Mouse (Mus musculus): ENCODE data around the gene Glis1. TPM values are rescaled to one million over a fixed set of nuclear protein-coding genes. Genes with fewer than 3 reads are reported as not detected.

Glis1 gene
- total RNA-seq, 2 experiments from 2014 or later = 4.8 to 4.9 TPM

DNA sequence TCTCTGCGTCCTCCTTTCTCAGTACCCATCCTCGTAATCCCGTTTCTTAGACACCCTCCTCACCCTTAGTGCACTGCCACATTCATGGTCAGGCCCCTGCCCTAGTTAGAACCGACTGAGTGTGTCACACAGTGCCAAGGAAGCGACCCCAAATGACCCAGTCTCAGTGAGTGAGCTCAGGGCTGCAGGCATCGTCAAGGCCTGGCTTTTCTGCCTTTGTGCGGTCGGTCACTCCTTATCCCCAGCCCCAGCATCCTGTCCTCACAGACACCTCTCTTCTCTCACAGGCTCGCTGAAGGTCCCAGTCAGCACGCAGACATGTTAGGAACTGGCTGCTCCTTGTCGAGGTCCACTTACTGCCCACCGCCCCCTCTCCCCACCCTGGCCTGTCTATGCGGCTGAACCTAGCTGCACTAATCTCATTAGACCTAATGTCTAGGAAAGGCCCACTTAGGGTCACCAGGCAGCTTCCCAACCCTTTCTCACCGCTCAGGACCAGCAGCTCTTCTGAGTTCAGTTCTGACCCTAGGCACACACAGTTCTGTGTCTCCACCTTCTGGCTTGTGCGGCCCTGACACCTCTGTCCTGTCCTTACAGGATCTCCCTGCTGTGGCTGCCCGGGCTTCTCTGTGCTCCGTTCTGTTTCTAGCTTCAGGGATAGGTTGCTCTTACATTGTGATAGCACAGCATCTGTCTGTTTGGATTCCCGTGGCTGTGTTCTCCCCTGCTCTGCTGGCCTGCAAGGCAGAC is 18.1 kb downstream of the Glis1 start:
- no peak for DNase-seq (ENCODE audit: low spot score in 2 of 2)

DNA sequence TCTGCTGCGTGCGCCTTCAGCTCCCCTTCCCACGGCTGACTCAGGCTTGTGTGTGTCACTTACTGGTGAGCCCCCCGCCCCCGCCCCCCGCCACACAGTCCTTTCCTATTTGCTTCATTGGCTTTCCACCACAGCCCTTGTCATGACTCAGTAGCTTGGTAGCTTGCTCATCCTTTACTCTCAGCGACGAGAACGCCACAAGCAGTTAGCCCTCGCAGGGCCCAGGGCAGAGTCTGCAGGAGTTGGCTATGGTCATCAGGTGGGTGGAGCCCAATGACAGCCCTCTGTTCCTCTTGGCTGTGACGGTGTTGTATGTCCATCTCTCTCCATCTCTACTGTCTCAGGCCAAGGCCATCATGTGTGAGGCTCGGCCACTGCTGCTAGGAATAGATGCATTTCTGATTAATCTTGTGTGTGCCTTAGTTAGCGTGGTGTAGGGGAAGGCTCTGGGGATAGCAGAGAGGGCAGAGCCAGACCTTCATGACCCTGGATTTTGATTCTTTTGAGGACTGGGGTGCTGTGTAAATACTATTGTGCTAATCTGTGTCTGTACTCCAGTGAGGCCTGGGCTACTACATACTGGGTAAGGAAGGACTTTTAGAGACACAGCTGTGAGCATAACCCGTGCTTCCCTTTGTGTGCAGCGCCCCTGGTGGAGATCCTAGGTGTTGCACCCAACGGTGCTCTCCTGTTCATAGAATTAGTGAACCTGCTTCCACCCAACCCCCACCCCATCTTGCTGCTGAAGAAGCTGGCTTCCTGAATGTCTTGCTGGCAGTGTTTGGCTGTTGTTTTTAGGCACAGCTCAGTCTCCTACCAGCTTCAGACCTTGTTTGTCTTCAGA is 19.0 kb downstream of the Glis1 start:
- peak; percentile 72 to 86 for DNase-seq (ENCODE audit: low spot score in 2 of 2)

DNA sequence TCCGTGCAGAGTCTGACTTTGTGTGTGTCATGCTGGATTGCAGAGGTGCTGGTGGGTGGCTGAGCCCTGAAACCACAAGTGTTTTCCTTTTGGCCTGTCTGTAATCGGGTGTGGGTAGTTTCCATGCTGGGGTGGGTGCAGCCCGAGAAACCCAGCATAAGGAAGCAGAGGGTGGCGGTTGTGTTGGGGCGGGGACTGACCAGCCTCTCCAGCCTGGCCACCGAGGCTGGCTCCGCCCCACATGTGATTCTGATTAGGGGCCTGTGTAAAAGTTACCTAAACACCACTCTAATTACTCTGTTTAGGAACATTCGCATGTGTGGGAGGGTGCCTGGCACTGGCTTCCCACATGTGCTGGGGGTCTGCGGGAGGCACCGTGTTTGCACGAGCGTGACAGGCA is 23.2 kb downstream of the Glis1 start:
- DNase-seq (ENCODE audit: low spot score in 2 of 2) = no peak

DNA sequence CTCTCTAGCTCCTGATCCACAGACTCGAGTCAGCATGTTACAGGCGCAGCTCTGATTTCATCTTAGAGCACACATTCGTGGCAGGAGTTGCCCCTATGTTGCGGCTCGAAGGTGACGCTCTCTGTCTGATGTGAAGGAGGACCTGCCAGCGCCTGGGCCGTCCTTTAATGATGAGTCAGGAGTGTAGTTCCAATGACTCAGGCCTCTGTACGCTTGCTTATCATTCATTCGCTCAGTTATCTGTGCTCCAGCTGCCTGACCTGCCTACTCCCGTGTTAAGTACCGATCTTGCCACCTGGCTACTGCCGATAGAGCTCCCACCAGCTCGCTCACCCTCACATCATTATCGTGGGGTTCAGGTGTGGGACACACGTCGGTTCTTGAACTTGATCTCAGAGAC is 24.5 kb downstream of the Glis1 start:
- DNase-seq (ENCODE audit: low spot score in 2 of 2) = no peak

DNA sequence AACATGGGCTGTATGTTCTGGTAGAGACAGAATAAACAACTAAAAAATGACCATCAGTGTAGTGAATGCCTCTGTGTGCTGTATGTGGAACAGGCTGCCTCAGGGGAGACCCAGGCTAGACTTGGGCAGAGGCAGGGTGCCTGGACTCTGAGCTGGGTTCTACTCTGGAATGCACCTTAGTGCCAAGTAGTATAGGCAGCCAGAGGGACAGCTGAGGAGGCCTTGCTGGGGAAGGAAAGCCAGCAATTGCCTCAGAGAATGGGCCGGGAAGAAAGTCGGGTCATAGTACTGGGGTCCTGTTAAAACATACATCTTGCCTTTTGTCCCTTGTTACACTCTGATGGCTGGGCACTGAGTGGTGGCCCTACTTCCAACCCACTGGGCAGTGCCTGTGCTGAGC is 25.1 kb downstream of the Glis1 start:
- no peak for DNase-seq (ENCODE audit: low spot score in 2 of 2)

DNA sequence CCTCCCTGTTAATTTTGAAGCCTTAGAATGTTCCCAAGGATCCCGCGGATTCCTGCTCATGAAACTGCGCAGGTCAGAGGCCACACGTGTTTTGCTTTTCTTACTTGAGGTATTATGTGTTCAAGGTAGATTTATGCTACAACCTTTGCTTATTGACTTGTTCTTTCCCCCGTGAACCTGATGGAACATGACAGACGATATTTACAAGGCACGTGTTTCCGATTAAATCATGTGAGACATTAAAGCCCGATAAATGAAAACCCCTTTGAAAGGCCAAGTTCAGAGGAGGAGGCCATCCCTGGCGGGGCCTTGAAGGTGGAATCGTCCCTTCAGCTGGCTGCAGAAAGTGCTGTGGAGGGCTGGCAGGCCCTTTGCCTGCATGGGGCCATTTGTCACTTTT is 26.1 kb downstream of the Glis1 start:
- DNase-seq (ENCODE audit: low spot score in 2 of 2) = no peak

DNA sequence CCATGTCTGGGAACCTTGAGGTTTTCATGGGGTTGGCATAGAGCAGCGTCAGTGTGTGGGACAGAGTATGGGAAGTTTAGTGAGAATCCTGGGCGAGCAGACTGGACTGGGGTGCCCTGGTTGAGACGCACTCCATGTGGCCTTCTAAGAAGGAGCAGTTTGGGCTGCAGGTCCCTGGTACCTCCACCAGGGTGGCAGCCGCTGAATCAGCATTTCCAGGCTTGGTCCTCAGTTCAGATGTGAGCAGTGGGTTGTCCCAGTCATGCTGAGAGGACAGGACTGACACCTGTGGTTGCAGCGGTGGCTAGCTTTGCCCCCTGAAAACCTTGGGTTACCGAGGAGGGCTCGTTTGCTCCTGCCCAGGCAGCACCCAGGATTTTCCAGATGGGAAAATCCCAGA is 33.4 kb downstream of the Glis1 start:
- no peak for DNase-seq (ENCODE audit: low spot score in 2 of 2)

DNA sequence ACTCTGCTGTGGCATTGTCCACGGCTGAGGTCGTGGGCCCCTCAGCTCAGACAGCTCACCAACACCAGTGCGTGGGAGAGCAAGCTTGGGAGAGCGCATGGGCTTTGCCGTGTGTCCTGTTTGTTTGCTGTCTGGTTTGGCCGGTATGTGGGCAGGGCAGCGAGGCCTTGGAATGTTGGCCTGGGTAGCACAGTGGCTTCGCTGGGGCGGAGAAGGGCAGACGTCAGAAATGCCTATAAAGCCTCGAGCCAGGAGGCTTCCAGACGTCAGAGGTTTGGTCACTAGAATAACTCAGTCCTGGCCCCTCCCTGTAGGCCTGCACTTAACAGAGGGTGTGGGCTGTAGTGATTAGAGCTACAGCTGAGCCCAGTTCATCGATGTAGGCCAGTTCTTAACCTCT is 33.9 kb downstream of the Glis1 start:
- no peak for DNase-seq (ENCODE audit: low spot score in 2 of 2)

DNA sequence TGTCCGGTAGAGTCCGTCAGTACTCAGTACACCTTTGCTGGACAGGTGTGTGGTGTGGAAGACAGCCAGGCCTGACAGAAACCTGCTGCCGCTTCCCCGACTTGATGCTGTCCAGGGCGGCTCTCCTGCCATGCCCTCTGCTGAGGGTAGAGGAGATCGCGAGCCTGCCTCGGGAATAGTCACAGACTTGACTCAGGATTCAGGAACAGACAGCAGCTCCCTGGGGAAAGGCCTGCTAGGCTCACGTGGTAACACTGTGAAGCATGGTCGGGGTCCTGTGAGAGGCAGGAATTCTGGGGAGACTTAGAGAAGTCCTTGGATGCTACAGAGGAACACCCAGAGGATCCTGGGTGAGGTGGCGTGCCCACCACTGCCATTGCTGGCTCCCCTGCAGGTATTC is 34.4 kb downstream of the Glis1 start:
- DNase-seq (ENCODE audit: low spot score in 2 of 2) = no peak

DNA sequence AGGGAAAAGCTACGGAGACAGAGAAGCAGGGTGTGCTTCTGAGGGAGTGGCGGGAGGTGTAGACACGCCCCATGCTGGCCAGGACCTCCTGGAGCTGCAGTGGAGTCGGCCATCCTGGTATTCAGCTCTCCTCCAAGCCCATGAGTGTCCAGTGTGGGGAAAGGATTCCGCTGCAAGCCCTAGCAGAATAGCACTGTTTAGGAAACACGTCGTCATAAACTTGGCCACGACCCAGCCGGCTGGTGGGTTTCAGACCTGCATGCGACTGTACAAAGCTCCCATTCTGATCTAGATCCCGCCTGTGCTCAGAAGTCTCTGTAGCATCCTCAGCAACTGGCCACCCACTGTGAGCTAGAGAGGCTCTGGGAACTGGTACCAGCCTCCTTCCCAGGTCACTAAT is 41.9 kb downstream of the Glis1 start:
- DNase-seq (ENCODE audit: low spot score in 2 of 2) = no peak

DNA sequence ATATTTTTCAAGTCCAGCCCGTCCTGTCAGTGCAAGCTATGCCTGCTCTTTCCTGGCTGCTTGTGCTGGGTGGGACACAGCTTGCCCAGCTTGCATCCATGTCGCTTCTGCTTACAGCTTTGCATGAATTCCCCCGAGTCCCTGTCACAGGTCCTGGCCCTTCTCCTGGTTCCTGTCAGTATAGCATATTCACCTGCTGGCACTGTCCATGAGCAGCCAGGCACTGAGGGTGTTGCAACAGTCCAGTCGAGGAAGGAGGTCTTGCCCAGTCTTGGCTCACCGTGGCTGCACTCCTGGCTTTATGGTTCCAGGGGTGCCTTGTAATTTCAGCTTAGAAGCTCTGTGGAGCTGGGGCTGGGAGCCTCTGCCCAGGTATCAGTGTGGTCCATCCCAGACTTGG is 44.6 kb downstream of the Glis1 start:
- DNase-seq (ENCODE audit: low spot score in 2 of 2) = no peak

DNA sequence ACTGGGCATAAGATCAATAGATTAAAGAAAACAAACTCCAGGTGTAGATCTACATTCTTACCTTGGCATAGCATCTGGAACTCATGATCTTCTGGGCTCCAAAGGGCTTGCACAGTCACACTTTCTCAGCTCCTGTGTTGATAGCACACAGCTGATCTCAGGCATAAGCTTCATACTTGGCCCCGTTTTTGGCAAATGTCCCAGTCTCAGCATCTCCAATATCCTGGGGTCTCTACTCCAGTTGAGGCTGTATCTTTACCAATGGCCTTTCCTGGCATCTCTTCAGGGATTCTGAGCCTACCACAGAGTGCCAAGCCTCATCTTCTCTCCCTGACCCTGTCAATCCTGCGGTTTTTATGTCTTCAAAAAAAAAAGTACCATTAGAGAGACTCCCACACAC is 48.1 kb downstream of the Glis1 start:
- DNase-seq (ENCODE audit: low spot score in 2 of 2) = no peak

DNA sequence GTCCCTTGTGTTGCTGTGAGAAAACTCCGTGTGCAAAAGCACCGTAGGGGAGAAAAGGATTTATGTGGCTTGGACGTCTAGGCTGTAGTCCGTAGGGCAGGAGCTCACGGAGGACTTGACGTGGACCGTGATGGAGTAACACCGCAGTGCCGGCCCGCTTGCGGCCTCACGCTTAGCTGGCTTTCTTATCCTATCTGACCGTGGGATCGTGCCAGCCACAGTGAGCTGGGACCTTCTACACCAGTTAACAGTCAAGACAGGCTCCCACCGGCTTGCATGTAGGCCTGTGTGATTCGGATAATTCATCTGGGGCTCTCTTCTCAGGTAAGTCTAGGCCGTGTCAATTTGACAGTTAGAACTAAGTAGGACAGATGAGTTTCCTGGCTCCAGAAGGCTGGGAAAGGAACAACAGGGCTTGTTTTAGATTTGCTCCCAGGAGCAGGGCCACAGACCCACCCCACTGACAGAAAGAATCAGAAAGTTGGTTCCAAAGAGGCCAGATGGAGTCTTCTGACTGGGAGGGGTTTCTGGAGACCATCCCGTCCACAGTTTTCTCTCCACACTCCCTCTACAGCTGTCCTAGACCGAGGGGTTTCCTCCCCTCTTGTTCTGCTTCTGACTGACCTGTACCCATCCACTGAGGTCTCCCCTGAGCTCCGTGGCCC is 49.3 kb downstream of the Glis1 start:
- DNase-seq (ENCODE audit: low spot score in 2 of 2) = no peak

DNA sequence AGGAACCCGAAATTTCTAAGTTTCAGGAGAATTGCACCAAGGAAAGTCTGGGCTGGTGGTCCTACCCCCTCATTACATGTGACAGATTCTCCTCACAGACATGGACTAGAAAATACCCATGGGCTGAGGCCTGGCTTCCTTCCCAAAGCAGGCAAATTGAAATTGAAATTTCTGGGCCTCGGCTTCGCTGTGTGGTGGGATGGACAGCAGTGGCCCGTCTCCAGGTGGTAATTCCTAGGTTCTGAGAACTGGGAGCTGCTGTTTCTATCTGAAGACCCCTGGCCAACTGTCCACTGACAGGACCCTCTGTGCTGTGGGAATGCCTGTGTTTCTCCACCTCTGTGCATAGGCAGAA is 49.8 kb downstream of the Glis1 start:
- no peak for DNase-seq (ENCODE audit: low spot score in 2 of 2)

DNA sequence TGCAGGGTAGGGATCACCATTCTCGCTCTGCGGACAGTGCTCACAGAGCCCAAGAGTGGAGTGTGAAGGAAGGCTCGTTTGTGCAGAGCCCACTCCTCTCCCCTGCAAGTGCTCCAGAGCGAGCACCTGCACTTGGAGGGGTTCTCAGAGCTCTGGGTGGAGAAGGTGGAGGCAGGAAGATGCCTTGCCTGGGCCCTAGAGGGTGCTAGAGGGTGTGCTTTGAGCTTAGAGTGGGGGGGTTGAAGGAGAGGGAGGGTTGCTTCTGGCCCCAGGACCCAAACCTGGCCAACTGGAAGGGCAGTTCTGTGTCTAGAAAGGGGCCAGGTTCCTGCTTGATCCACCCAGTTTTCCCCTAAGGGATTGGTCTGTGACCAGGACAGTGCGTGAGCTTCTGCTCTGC is 51.5 kb downstream of the Glis1 start:
- no peak for DNase-seq (ENCODE audit: low spot score in 2 of 2)

DNA sequence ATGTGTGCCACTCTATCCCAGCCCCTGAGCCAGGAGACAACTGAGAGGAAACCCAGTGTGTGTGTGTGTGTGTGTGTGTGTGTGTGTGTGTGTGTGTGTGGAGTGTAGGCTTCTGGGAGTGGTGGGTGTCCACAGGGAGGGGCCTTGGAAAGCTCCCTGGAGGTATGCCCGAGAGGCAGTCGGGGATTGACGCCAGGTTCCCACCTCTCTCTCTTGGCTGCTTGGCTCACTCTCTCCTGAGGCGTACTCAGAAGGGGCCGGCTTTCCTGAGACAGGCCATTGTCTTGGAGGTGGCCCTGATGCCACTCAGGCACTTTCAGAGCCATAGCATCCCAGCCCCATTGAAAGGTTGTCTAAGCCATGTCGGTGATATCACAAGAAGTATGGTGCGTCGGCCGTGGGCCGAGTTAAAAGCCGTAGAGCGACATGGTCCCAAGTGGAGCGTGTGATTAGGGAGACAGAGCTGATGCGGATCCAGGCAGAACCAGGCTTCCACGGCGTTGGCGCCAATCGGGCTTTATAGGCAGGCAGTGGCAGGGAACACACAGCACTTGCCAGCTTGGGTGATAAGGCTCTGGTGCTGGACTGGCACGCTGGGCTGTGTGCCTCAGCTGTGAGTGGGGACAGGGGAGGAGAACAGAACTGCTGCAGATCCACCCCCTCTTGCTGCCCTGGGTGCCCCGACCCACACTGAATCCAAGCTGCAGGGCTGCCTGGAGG is 54.9 kb downstream of the Glis1 start:
- no peak for DNase-seq (ENCODE audit: low spot score in 2 of 2)

DNA sequence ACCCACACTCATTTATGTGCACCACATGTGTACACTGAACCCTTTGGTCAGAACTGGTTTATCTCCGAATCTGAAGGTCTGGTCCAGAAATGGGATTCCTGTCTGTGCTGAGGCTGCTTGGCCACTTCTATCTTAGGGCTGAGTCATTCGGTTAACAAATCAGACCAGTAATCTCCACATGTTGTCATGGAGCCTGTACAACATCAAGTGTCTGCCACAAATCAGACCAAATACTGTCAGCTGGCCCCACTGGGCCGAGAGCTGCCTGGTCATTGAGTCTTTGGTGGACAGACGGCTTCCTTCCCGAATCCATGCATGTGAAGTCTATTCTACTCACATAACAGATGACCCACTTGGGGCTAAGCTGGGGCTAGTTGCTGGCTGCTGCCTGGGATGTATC is 58.6 kb downstream of the Glis1 start:
- no peak for DNase-seq (ENCODE audit: low spot score in 2 of 2)

DNA sequence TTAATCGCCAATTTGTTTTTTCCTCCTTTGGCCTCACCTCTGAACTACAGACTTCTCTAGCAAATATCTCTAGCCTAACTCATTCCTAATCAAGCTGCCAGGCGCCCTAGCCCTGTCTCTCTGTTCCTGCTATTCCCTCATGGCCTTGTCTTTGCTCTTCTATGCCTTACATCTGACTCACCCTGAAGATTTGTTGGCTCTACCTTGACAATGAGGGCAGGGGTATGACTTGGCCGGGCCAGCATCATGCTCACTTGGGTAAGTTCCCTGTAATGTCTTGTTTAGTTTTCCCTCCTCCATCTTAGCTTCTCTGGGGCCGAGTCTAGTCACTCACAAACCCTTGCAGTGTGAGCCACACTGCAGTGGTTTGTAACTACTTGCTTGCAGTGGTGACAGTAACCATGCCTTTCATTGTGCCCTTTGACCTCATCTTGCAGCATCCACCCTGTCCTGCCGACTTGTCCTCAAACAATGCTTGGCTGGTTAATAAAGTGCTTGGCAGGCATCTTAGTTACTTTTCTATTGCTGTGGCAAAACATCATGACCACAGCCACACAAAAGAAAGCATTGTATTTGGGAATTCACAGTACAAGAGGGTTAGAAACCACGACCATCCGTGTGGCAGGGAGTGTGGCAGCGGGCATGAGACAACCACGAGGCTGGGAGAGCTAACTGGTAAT is 61.5 kb downstream of the Glis1 start:
- no peak for DNase-seq (ENCODE audit: low spot score in 2 of 2)

DNA sequence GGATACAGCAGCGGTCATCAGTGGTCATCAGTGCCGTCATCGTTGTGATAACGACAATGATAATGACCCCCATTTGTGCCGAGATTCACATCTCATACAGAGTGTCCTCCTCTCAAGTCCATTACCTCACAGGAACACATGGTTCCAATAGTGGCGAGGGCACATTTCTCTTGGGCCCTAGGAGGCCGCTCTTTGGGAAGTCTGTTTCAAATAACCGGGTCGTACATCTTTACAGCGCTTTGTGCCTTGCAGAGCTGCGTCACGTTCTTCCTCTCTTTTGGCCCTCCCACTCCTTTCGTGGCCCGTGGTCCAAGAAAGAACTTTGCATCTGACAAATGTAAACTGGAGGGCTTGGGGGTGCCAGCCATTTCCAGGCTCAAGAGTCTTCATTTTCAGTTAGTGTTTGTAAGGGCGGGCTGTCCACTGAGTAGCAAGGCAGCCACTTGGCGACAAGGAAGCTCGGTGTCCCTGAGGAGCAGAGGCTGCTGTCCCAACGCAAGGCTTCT is 63.1 kb downstream of the Glis1 start:
- no peak for DNase-seq (ENCODE audit: low spot score in 2 of 2)

DNA sequence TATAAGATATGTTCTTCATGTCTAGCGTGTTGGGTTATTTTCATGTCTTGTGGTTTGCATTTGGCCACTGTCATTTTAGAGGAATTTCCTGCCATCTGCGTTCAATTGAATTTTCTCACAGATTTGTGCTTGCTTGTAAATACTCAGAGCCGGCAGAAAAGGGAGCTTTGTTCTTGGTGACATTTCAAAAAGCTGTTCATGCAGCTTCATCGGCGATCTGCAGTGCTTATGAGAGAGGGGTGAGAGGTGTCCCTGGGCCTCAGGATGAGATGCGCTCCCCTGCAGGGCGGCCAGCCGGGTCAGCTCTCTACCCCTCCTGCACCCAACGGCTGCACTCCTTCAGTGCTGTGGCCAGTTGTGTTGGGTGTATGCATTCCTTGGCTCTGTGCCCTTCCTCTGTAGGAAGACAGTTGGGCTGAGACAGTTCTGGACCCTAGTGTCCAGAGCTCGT is 68.2 kb downstream of the Glis1 start:
- peak in 1 of 2 experiments; percentile 28 for DNase-seq (ENCODE audit: low spot score in 2 of 2)

DNA sequence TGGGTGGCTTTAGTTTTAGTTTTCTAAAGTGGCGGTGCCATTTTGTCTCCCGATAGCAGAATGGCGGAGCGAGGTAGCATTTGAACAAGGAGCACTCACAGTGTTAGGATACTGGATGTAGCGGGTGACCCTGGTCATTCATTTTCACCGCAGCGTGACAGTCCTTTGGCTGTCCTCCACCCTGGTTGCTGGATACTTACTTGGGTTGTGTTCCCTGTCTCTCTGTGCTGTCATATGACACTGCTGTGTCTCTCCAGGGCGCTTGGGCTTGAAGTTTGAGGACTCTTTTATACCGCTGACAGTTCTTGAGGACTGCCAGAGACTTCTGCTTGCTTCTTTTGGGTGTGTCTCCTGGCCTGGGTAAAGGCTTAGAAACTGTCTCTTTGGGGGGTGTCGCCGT is 80.6 kb downstream of the Glis1 start:
- peak in 1 of 2 experiments; percentile 14 for DNase-seq (ENCODE audit: low spot score in 2 of 2)
